Mouse (Mus musculus) G1E-ER4 (cell line): Measurements from ENCODE around the gene Cbx7. TPM values are rescaled to one million over a fixed set of nuclear protein-coding genes. Genes with fewer than 3 reads are reported as not detected.
A peak's percentile ranks its signal among the peaks of the same experiment; 100 is the strongest.

Source experiments
- GATA1 ChIP-seq: IDR thresholded peaks from one replicate; pipeline ENCODE4 v1.8.0; 2012; ENCODE audit warnings: low read length, inconsistent platforms
- polyA plus RNA-seq: library from polyadenylated mRNA; stranded (reverse); fragments of >175 nt; gene quantifications from 2 replicates; pipeline ENCODE4 v1.2.3, GENCODE M21; 2012

The Cbx7 gene
- polyA plus RNA-seq, 1 experiment = 9.6 TPM

DNA sequence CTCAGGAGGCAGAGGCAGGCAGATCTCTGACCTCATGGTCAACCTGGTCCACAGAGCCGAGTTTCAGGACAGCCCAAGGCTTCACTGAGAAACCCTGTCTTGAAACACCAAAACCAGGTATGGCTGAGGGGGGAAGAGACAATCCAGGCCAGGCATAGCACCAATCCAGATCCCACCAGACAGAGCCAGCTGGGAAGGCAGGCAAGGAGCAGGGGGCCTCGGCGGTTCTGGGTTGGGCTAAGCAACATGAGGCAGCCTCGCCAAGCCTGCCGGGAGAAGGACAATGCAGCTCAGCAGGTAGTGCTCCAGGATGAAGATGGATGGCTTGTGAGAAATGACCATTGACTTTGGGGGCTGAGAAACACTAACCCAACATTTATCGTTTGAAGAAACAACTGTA, 28.4 kb downstream of the Cbx7 start:
- no peak for TF ChIP-seq GATA1

GRCm38 (mm10) chr15:79940932-79941331, 30.0 kb downstream of the Cbx7 start:
- TF ChIP-seq GATA1 = no peak

DNA sequence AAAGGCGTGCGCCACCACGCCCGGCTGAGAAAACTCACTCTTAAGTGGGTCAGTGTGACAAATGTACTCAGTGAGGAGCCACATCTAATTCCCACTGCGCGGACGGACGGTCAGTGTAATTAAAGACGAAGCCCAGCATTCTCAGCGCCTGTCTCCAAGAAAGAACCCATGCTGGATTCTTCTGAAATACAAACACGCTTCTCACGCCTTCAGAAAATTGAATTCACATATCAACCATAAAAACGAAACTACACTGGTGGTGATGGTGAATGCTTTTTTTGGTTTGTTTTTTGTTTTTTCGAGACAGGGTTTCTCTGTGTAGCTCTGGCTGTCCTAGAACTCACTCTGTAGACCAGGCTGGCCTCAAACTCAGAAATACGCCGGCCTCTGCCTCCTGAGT, 31.0 kb downstream of the Cbx7 start:
- TF ChIP-seq GATA1 = no peak

GRCm38 (mm10) chr15:79939020-79939419, 31.9 kb downstream of the Cbx7 start:
- no peak for TF ChIP-seq GATA1

GRCm38 (mm10) chr15:79936374-79936751, 34.6 kb downstream of the Cbx7 start:
- TF ChIP-seq GATA1 = no peak

DNA sequence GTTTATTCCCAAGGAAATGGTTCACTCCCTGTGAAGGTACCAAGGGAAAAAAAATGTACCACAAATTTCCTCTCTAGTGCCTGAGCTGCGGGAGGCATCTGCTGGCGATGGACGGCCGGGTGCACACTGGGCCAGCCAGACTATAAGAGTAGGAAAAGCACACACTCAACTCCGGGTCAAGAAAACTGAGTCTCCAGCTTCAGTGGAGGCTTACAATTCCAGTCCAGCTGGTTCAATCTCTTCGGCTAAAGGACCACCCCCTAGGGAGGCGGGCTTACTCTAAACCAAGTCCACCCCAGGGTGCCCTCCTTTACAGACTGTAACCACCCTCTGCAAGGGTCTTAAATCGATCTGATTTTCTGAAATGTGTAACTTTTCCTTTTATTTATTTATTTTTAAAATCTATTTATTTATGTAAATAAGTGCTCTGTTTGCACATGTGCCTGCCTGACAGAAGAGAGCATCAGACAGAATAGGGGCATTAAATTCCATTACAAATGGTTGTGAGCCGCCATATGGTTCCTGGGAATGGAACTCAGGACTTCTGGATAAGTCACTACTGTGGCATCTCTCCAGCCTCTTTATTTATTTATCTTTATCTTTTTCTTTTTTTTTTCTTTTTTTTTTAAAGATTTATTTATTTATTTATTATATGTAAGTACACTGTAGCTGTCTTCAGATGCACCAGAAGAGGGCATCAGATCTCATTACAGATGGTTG, 35.1 kb downstream of the Cbx7 start:
- no peak for TF ChIP-seq GATA1

DNA sequence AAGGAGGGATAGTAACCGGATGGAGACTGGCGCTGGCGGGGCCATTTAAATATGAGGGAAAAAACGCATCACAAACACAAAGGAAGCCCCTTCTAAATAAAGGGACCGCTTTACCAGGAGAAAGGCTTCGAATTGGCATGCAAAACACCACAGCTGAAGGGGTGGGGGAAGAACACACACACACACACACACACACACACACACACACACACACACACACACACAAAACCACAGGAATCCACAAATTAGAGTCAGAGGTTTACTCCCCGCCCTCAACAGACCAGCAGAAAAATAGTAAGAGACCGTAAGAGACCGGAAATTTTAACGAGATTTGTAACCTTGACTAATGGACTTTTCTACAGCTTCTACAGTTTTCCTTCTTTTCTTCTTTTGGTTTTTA, 36.1 kb downstream of the Cbx7 start:
- TF ChIP-seq GATA1 = no peak

GRCm38 (mm10) chr15:79933670-79934514, 37.0 kb downstream of the Cbx7 start:
- TF ChIP-seq GATA1 = no peak

- no peak for TF ChIP-seq GATA1
Measured at GRCm38 (mm10) chr15:79933052-79933669, 37.8 kb downstream of the Cbx7 start.

DNA sequence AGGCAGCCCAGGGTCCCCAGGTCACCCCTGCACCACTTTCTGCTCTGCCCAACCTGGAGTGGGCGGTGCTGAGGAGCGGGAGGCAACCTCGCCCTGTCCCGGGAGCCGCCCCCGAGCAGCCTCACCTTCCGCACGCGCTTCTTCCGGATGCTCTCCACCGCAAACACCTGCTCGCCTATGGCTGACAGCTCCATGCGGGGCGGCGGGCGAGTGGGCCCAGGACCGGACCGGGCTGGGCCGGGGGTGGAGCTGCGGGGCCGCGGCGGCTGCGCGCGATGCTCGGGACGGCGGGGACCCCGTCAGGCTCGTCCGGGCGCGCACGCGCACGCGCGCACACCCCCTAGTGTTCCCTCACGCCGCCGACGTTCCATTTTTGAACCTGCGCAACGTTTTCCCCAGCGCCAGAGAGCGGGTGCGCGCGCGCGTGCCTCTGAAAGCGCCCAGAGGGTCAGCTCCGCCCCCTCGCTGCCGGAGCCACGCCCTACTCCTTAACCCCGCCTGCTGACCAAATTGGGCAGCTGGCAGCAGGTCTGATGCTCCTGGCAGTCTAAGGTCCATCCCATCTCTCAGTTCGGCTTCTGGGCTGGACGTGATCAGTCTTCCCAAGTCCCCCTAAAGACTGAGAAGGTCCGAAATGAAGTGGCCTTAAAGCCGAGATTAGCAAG, 38.5 kb downstream of the Cbx7 start:
- no peak for TF ChIP-seq GATA1

- no peak for TF ChIP-seq GATA1
Measured at GRCm38 (mm10) chr15:79931496-79932141, 39.3 kb downstream of the Cbx7 start.

DNA sequence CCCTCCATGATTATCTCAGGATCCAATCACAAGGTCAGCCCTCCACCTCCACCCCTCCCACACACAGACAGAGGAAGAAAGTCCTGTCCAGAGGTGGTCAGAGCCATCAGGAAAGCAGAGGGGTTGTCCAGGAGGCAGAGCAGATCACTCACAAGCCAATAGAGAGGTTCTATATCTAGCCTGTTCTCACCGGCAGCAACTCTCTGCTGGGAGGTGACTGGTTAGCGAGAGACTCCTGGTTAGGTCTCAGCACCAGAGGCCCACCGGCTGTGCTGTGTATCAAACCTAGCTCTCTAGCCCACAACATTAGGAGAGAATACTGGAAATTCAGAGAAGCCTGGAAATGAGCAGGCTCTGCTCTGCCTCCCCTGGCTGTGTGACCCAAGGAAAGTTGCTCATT, 41.2 kb downstream of the Cbx7 start:
- no peak for TF ChIP-seq GATA1

DNA sequence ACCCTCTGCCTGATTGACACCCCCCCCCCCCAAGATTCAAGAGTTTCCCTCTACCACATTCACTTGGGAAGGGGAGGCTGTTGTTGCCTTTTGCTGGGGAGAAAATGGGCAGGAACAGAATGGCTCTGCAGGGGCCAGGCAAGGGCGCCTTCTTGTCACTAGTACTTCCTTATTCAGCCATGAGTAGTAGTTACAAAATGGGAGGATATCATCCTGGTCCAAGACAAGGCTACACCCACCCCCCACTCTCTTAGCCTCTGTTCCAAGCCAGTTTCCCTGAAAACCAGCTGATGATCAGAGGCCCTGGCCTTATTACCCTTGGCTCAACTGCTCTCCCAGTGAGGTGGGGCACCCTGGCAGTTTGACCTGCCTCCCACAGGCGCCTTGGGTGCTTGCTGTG, 42.2 kb downstream of the Cbx7 start:
- TF ChIP-seq GATA1 = no peak

DNA sequence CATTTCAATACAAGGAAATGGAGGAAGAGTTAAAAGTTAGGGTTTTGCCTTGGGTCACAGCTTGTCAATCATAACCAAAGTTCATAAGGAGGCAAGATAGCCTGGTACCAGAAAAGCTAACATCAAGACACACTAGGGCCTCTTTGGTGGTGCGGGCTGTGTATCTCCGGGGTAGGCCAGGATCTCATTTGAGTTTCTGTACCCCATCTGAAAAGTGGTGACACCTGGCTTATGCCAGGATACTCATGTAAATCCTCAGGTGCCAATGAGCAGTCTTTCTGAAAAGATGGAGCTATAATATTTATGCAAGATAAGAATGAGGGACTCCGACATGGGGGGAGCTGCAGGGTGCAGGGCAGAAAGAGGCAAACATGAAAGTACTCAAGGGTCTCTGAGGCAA, 42.6 kb downstream of the Cbx7 start:
- TF ChIP-seq GATA1 = no peak

GRCm38 (mm10) chr15:79927637-79928122, 43.2 kb downstream of the Cbx7 start:
- peak; percentile 32 for TF ChIP-seq GATA1

DNA sequence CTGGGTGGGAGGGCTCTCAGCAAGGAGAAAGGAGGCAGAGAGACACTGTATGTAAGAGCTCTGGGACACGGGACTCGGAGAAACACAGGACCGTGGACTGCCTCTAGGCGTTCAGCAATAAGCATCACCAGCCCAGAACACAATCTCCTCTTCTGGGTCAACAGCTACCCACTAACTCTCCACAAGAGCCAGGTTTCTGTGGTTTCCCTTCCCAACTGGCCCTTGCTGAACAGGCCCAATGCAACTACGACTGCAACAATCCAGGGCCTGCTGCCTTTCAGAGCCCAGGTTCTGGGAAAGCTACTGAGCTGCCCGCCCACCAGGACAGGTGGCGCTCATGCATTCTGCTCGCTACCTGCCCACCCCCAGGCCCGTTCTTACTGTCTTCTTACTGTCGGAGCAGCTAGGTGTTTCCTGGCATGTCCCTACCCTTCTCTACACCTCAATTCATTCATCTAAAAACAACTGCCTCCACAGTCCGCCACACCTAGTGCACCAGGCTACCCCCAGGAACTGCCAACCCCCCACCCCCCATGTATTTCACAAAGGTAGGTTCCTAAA, 44.0 kb downstream of the Cbx7 start:
- no peak for TF ChIP-seq GATA1
